Mouse (Mus musculus) midbrain, embryonic 12.5 days (tissue): ENCODE data around the gene Tnks1bp1. TPM values are rescaled to one million over a fixed set of nuclear protein-coding genes. Genes with fewer than 3 reads are reported as not detected.
A peak's percentile ranks its signal among the peaks of the same experiment; 100 is the strongest.

Source experiments
- ATAC-seq: fragments of 200-750 bp; cut with Nextera tagmentation; 2 replicates; pipeline ENCODE4 v1.8.0; 2017; ENCODE audit warnings: low read depth, moderate TSS enrichment, moderate library complexity; ENCODE audit not compliant: low FRiP score
- H3K27ac ChIP-seq: fragments of 300-500 bp; sonication (generic); replicated peaks from 2 replicates; pipeline ENCODE4 v1.5.1; 2016; ENCODE audit warnings: mild to moderate bottlenecking
- H3K27me3 ChIP-seq: fragments of 300-500 bp; sonication (generic); 2 replicates; pipeline ENCODE4 v1.6.1; 2016; ENCODE audit warnings: mild to moderate bottlenecking
- H3K36me3 ChIP-seq: fragments of 300-500 bp; sonication (generic); 2 replicates; pipeline ENCODE4 v1.6.1; 2016
- H3K4me1 ChIP-seq: fragments of 300-500 bp; sonication (generic); 2 replicates; pipeline ENCODE4 v1.6.1; 2016
- H3K4me2 ChIP-seq: fragments of 300-500 bp; sonication (generic); replicated peaks from 2 replicates; pipeline ENCODE4 v1.6.1; 2016; ENCODE audit warnings: mild to moderate bottlenecking, moderate library complexity
- H3K4me3 ChIP-seq: fragments of 300-500 bp; sonication (generic); 2 replicates; pipeline ENCODE4 v1.5.1; 2016; ENCODE audit warnings: mild to moderate bottlenecking
- H3K9ac ChIP-seq: fragments of 300-500 bp; sonication (generic); replicated peaks from 2 replicates; pipeline ENCODE4 v1.6.1; 2016; ENCODE audit warnings: mild to moderate bottlenecking, moderate library complexity
- H3K9me3 ChIP-seq: fragments of 300-500 bp; sonication (generic); 2 replicates; pipeline ENCODE4 v1.6.1; 2016; ENCODE audit warnings: mild to moderate bottlenecking
- WGBS: fragments of 180-500 bp; shearing (Covaris S2); methylation state at CpG from one replicate; pipeline ENCODE4 v1.1.7; 2016; 5-methylcytosine and 5-hydroxymethylcytosine counted together
- polyA plus RNA-seq: library from polyadenylated mRNA; unstranded; fragments of >200 nt; fragmentation: Nextera tagmentation; extraction: Ambion mirVana; gene quantifications from 2 replicates; pipeline ENCODE4 v1.2.1, GENCODE M21; 2016

Gene Tnks1bp1
- polyA plus RNA-seq, 1 experiment from 2014 or later: 40.3 TPM

- Histone ChIP-seq H3K27me3 (no peaks in the 10 kb centered on the region), H3K9ac (no peak overlapping the region), H3K27ac (no peak overlapping the region), H3K4me1 (no peaks in the 10 kb centered on the region), H3K4me3 (no peak overlapping the region), H3K9me3 (no peaks in the 10 kb centered on the region), H3K36me3 (peaks cover 60% of the 10 kb centered on the region), H3K4me2 (no peak overlapping the region)
- ATAC-seq: no peak
- 87% methylated on average over 5 of the region's 5 CpGs for WGBS
Observed at GRCm38 (mm10) chr2:85066937-85067336, 19.1 kb downstream of the Tnks1bp1 start.

GRCm38 (mm10) chr2:85067903-85068625 is 20.2 kb downstream of the Tnks1bp1 start:
- H3K36me3 ChIP-seq: peaks cover 60% of the 10 kb centered on the region
- 87% methylated on average over 10 of the region's 10 CpGs for WGBS
- no peaks in the 10 kb centered on the region for H3K4me1 ChIP-seq

DNA sequence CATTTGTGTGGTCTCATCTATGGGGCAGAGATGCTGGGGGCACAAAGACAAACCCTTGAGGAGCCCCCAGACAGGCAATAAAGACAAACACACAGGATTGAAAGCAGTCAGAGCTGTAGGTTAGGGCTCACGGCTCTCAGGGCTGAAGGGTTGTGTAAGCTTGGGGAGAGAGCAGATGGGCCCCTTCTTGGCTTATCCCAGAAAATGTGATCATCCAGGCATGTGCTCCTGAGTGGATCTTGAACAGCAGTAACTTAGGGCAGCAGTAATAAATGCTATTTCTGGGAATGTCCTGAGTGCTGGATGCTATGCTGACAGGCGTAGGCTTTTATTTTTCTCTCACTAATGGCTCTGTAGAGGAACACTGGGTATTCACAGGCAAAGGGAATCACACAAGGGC is 20.8 kb downstream of the Tnks1bp1 start:
- H3K36me3 ChIP-seq: peaks cover 60% of the 10 kb centered on the region
- no peaks in the 10 kb centered on the region for H3K9me3 ChIP-seq

More at GRCm38 (mm10) chr2:85067903-85068625, 20.2 kb downstream of the Tnks1bp1 start:
- H3K4me3 ChIP-seq: no peak overlapping the region
- H3K9ac ChIP-seq: no peak overlapping the region
- H3K9me3 ChIP-seq: no peaks in the 10 kb centered on the region
- no peak overlapping the region for H3K27ac ChIP-seq
- H3K4me2 ChIP-seq: no peak overlapping the region
- H3K27me3 ChIP-seq: no peaks in the 10 kb centered on the region
- no peak for ATAC-seq

GRCm38 (mm10) chr2:85070086-85070485 is 22.3 kb downstream of the Tnks1bp1 start:
- Histone ChIP-seq H3K4me2 (no peak overlapping the region), H3K4me1 (no peaks in the 10 kb centered on the region), H3K9ac (no peak overlapping the region), H3K27ac (no peak overlapping the region), H3K4me3 (no peak overlapping the region), H3K36me3 (peaks cover 62% of the 10 kb centered on the region), H3K27me3 (no peaks in the 10 kb centered on the region), H3K9me3 (no peaks in the 10 kb centered on the region)
- WGBS: 69% methylated on average over 15 of the region's 15 CpGs
- ATAC-seq: no peak

More for the DNA sequence above, 20.8 kb downstream of the Tnks1bp1 start:
- no peak overlapping the region for H3K9ac ChIP-seq
- no peak for ATAC-seq
- H3K27ac ChIP-seq: no peak overlapping the region
- no peak overlapping the region for H3K4me2 ChIP-seq
- H3K4me3 ChIP-seq: no peak overlapping the region
- H3K4me1 ChIP-seq: no peaks in the 10 kb centered on the region
- H3K27me3 ChIP-seq: no peaks in the 10 kb centered on the region
- 88% methylated on average over 2 of the region's 2 CpGs for WGBS

DNA sequence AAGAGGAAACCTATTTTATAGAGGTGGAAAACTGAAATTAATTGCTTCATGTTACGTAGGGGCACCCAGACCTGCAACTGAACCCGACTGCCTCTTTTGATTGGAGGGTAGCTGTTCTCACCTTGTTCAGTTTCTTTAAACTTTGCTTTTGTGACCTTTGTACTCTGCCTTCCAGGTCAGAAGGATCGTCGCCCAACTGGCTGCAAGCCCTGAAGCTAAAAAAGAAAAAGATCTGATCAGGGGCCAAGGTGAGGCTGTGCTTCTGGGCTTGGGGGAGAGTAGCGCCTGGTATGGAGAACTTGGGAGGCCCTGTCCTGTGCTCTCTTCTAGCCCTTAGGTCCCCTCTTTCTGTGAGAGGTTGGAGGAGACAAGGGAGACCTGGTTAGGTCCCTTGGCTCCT is 24.1 kb downstream of the Tnks1bp1 start:
- 93% methylated on average over 5 of the region's 5 CpGs for WGBS
- no peak overlapping the region for H3K27ac ChIP-seq
- H3K9ac ChIP-seq: no peak overlapping the region
- ATAC-seq: no peak
- H3K9me3 ChIP-seq: no peaks in the 10 kb centered on the region
- H3K36me3 ChIP-seq: peaks cover 56% of the 10 kb centered on the region
- no peak overlapping the region for H3K4me2 ChIP-seq
- H3K27me3 ChIP-seq: no peaks in the 10 kb centered on the region
- no peak overlapping the region for H3K4me3 ChIP-seq
- no peaks in the 10 kb centered on the region for H3K4me1 ChIP-seq

DNA sequence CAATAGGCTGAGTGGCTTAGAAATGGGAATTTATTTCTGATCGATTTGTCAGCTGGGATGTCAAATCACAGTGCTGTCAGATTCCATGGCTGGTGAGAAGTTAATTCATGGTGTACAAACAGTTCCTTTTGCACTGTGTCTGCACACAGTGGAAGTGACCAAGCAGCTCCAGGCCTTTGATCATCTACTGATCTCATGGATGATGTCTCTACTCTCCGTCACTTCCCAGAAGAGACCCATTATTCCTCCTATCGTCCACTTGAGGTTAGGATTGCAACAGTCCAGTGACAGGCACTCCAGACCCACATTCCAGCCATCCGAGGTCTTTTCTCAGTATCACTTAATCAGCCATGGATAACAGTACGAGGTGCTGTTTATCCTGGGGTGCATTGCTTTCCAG is 25.9 kb downstream of the Tnks1bp1 start:
- Histone ChIP-seq H3K4me2 (no peak overlapping the region), H3K4me1 (no peaks in the 10 kb centered on the region), H3K4me3 (no peak overlapping the region), H3K27me3 (no peaks in the 10 kb centered on the region), H3K36me3 (peaks cover 55% of the 10 kb centered on the region), H3K27ac (no peak overlapping the region), H3K9ac (no peak overlapping the region), H3K9me3 (no peaks in the 10 kb centered on the region)
- ATAC-seq: no peak
- 88% methylated on average over 5 of the region's 5 CpGs for WGBS

DNA sequence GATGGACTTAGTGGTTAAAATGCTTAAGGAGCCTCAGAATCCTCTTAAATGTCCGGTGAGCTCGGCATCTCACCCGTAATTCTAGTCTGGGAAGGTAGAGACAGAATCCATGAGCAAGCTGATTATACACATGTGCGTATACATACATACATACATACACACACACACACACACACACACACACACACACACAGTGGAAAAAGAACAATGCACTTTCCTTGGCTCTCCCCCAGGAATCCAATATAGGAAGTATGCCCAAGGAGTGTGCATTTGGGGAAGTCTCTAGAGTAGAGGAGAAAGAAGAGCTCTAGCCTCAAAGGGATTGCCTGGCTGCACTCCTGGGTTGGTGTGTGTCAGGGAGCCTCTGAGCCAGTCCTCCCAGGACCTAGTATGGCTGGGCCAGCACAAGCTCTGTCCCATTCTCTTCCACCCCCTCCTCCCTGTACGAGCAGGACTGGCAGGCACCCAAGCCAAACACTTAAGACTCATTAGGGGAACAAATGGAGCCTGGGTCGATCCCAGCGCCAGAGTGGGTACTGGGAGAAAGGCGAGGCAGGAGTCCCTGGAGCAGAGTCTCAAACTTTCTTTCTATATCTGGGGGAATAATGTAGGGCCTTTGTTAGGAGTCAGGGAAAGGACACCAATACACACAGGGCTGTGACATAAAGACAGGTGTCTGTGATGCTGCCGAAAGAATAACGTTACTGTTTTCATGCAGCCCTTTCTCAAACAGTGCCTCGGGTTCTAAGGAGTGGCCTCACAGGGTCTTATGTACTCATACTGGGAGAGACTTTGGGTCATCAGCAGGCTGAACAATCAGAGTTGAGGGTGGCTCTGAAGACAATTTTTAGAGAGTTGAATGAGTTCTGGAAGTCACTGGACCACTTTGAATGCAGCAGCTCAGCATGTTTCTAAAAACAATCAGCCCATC is 41.2 kb downstream of the Tnks1bp1 start:
- peak; percentile 62 for ATAC-seq
- H3K27me3 ChIP-seq: no peaks in the 10 kb centered on the region
- 52% methylated on average over 11 of the region's 11 CpGs for WGBS
- no peaks in the 10 kb centered on the region for H3K9me3 ChIP-seq
- H3K4me3 ChIP-seq: no peak overlapping the region
- H3K36me3 ChIP-seq: no peaks in the 10 kb centered on the region; the same call in 1 of the 2 replicates
- H3K4me1 ChIP-seq: peaks cover 5% of the 10 kb centered on the region; the same call in 1 of the 2 replicates
- no peak overlapping the region for H3K9ac ChIP-seq
- no peak overlapping the region for H3K27ac ChIP-seq
- no peak overlapping the region for H3K4me2 ChIP-seq

GRCm38 (mm10) chr2:85091325-85091724 is 43.5 kb downstream of the Tnks1bp1 start:
- no peaks in the 10 kb centered on the region for H3K9me3 ChIP-seq
- H3K9ac ChIP-seq: no peak overlapping the region
- no peak overlapping the region for H3K4me2 ChIP-seq
- H3K27ac ChIP-seq: no peak overlapping the region
- no peaks in the 10 kb centered on the region for H3K27me3 ChIP-seq
- H3K4me3 ChIP-seq: no peak overlapping the region
- H3K36me3 ChIP-seq: no peaks in the 10 kb centered on the region
- H3K4me1 ChIP-seq: peaks cover 5% of the 10 kb centered on the region; the same call in 1 of the 2 replicates
- no peak for ATAC-seq
- 92% methylated on average over 4 of the region's 4 CpGs for WGBS

DNA sequence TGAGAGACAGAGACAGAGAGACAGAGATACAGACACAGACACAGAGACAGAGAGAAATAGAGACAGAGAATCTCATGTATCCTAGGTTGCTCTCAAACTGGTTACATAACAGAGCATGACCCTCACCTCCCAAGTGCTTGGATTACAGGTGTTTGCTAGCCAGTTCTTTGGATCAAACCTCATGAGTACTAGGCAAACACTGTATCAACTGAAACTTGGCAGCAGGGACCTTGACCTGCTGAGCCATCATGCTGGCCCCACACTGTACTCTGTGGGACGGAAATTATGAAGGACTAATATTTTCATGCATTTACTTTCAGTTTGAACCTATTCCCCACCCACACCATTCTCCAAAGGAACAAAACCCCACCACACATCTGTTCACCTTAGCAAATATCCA is 45.6 kb downstream of the Tnks1bp1 start:
- no peak for ATAC-seq
- Histone ChIP-seq H3K9me3 (no peaks in the 10 kb centered on the region), H3K9ac (no peak overlapping the region), H3K27me3 (no peaks in the 10 kb centered on the region), H3K4me2 (no peak overlapping the region), H3K4me3 (no peak overlapping the region), H3K36me3 (no peaks in the 10 kb centered on the region), H3K27ac (no peak overlapping the region), H3K4me1 (peaks cover 5% of the 10 kb centered on the region; the same call in 1 of the 2 replicates)
- WGBS: 86% methylated on average over 1 of the region's 1 CpGs

- H3K36me3 ChIP-seq: no peaks in the 10 kb centered on the region
- H3K4me3 ChIP-seq: no peak overlapping the region
- no peak overlapping the region for H3K4me2 ChIP-seq
- H3K27ac ChIP-seq: 0 out of 2 replicates have a peak overlapping the region, but pooled peaks have one; percentile 32
- WGBS: 36% methylated on average over 5 of the region's 5 CpGs
- H3K27me3 ChIP-seq: no peaks in the 10 kb centered on the region
- 0 out of 2 replicates have a peak, but pooled peaks have one; percentile 36 for ATAC-seq
- H3K9me3 ChIP-seq: no peaks in the 10 kb centered on the region
- H3K4me1 ChIP-seq: no peaks in the 10 kb centered on the region
- H3K9ac ChIP-seq: no peak overlapping the region
Observed at GRCm38 (mm10) chr2:85095906-85096305, 48.1 kb downstream of the Tnks1bp1 start.

DNA sequence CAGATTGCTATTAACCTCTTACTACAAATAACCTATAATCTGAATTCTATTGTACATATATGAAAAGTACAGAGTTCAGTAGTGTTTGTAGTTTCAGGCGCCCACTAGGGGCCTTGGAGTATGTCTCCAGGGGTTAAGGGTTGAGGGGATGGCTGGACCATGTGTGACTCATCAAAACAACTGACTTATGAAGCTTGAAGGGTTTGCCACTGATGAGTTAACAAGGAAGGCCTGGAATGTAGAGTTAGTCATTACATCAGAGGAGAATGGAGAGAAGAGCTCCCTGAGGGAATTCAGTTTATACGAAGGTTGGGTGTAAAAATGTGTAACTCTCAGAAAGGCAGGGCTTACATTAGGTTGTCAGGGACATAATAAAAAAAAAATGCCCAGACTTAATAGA is 50.2 kb downstream of the Tnks1bp1 start:
- no peak for ATAC-seq
- Histone ChIP-seq H3K4me3 (no peak overlapping the region), H3K9me3 (0 out of 2 replicates have a peak, but pooled peaks cover 3% of the 10 kb centered on the region), H3K36me3 (no peaks in the 10 kb centered on the region), H3K4me1 (no peaks in the 10 kb centered on the region), H3K4me2 (no peak overlapping the region), H3K27ac (no peak overlapping the region), H3K27me3 (no peaks in the 10 kb centered on the region), H3K9ac (no peak overlapping the region)
- 90% methylated on average over 2 of the region's 2 CpGs for WGBS
